Mouse (Mus musculus) G1E (cell line): ENCODE data around the gene Arl6ip4. TPM values are rescaled to one million over a fixed set of nuclear protein-coding genes. Genes with fewer than 3 reads are reported as not detected.

Source experiments
- ATAC-seq: 2 replicates; pipeline ENCODE4 v1.8.0; 2016; ENCODE audit warnings: mild to moderate bottlenecking; ENCODE audit not compliant: insufficient number of reproducible peaks, poor library complexity, low FRiP score, severe bottlenecking; ENCODE audit errors: extremely low read depth
- DNase-seq: peaks from one replicate; pipeline ENCODE4 v3.0.0; 2012; ENCODE audit warnings: low spot score
- H3K27me3 ChIP-seq: 2 replicates; pipeline ENCODE4 v1.6.1; 2012; ENCODE audit warnings: mild to moderate bottlenecking, low read length, inconsistent platforms; ENCODE audit not compliant: insufficient read depth
- H3K36me3 ChIP-seq: replicated peaks from 2 replicates; pipeline ENCODE3; 2012; ENCODE audit warnings: mild to moderate bottlenecking, inconsistent platforms
- H3K4me1 ChIP-seq: 2 replicates; pipeline ENCODE4 v1.6.1; 2012; ENCODE audit warnings: low read depth, low read length, inconsistent platforms, mixed read lengths; ENCODE audit not compliant: insufficient read depth
- H3K4me3 ChIP-seq: 2 replicates; pipeline ENCODE4 v1.5.1; 2012; ENCODE audit warnings: low read depth, mild to moderate bottlenecking, inconsistent platforms, low read length, moderate library complexity, mixed read lengths
- H3K9me3 ChIP-seq: replicated peaks from 2 replicates; pipeline ENCODE4 v1.6.1; 2012; ENCODE audit warnings: inconsistent platforms
- CTCF ChIP-seq: IDR thresholded peaks from 2 replicates; pipeline ENCODE4 v1.5.1; 2012; ENCODE audit warnings: low read depth, low read length, inconsistent platforms, mixed read lengths
- GATA1 ChIP-seq: IDR thresholded peaks from 2 replicates; pipeline ENCODE4 v1.6.1; 2012; ENCODE audit warnings: borderline replicate concordance, low read length, inconsistent platforms, mixed read lengths
- GATA2 ChIP-seq: IDR thresholded peaks from 2 replicates; pipeline ENCODE4 v1.6.1; 2012; ENCODE audit warnings: low read depth, low read length, inconsistent platforms, borderline replicate concordance
- POLR2AphosphoS5 ChIP-seq: IDR thresholded peaks from 2 replicates; pipeline ENCODE4 v1.6.1; 2012; ENCODE audit warnings: low read depth, low read length, inconsistent platforms; ENCODE audit not compliant: insufficient replicate concordance
- TAL1 ChIP-seq: conservative IDR thresholded peaks from 2 replicates; pipeline ENCODE4 v1.6.1; 2012; ENCODE audit warnings: low read depth, low read length, inconsistent platforms, mixed read lengths
- polyA plus RNA-seq: library from polyadenylated mRNA; stranded (reverse); fragments of >175 nt; gene quantifications from 2 replicates; pipeline ENCODE4 v1.2.3, GENCODE M21; 2012
- total RNA-seq, 2 experiments: library from RNA; stranded (forward) in 1 of 2; stranded (reverse) in 1 of 2; fragments of 200-1000 nt in 1 of 2; fragments of >200 nt in 1 of 2; fragmentation: Nextera tagmentation in 1 of 2; gene quantifications; 2 replicates each; pipeline ENCODE4 v1.2.3; 2014 to 2017

Gene Arl6ip4
- total RNA-seq (2014; fragmentation: Nextera tagmentation) (27.3 and 31.4 TPM in 2 replicates), total RNA-seq (2017) (65.6 and 75.7 TPM in 2 replicates), polyA plus RNA-seq (75.4 and 76.9 TPM in 2 replicates)

DNA sequence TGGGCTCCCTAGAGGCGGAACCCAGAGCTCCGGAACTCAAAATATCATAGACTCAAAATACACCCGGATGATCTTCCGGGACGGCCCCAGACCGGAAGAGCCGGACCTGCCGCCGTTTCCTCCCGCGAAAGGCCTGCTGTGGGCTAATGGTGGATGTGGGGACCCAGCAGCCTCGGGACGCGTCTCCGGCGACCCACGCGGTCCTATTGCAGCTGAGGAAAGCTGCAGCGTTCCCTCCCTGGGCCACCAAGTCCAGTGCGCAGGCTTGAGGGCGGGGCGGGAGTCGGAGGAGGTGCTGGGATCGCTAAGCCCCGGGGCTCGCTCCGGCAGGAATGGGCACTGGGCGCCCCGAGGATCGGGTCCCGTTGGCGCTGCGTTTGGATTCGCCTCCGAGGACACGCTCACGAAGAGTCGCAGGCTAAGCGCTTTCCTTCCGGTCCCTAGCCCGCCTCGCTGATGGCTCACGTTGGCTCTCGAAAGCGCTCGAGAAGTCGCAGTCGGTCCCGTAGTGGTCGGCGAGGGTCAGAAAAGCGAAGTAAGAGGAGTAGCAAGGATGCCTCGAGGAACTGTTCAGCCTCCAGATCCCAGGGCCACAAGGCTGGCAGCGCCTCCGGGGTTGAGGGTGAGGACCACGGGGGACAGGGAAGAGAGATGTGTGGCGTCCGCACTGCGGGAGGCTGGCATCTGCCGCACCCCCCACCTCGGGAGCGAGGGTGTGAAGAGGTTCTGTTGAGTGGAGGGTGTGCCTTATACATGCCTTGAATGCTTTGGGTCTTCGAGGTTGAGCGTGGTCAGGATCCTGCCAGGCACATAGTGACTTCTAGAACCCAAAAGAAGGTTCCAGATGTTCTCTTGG lies at the start of gene Arl6ip4:
Gene Arl6ip4, plus strand, starts transcription at position 100 of the 856 bp plus-strand sequence.
- H3K9me3 ChIP-seq, result no peaks in the 10 kb centered on the region
- DNase-seq, result peak; percentile 85
- H3K27me3 ChIP-seq, result no peaks in the 10 kb centered on the region
- TF ChIP-seq CTCF, result no peak
- TF ChIP-seq TAL1, result no peak
- TF ChIP-seq POLR2AphosphoS5, result no peak
- TF ChIP-seq GATA1, result no peak
- no peak for TF ChIP-seq GATA2
- peaks cover 75% of the 10 kb centered on the region for H3K36me3 ChIP-seq
- ATAC-seq, result 0 out of 2 replicates have a peak, but pooled peaks have one; percentile 31
- H3K4me3 ChIP-seq, result peak within 1 kb of the TSS; percentile 89
- H3K4me1 ChIP-seq, result peaks cover 77% of the 10 kb centered on the region

DNA sequence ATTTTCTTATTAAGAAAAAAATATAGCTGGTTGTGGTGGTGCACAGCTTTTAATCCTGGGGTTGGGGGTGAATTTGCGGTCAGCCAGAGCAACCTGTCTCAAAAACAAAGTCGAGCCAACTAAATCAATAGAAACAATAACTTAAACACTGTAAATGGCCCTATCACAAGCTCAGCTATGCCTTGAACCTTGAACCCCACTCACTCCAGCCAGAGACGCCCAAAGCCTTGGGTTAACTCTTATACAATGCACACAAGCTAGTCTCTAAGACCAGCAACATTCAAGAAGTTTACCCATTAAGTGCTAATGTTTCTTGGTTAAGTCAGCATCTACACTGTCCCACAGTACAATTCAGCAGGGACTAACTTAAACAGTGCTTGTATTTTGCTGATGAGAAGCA lies 46.2 kb upstream of the Arl6ip4 start:
- peaks cover 22% of the 10 kb centered on the region for H3K27me3 ChIP-seq
- ATAC-seq (no peak), DNase-seq (no peak)
- peaks cover 17% of the 10 kb centered on the region for H3K4me1 ChIP-seq
- H3K9me3 ChIP-seq, result no peaks in the 10 kb centered on the region
- H3K4me3 ChIP-seq, result no peak overlapping the region
- no peak for TF ChIP-seq GATA1
- no peak for TF ChIP-seq CTCF
- TF ChIP-seq POLR2AphosphoS5, result no peak
- TF ChIP-seq TAL1, result no peak
- no peak for TF ChIP-seq GATA2
- H3K36me3 ChIP-seq, result no peaks in the 10 kb centered on the region

DNA sequence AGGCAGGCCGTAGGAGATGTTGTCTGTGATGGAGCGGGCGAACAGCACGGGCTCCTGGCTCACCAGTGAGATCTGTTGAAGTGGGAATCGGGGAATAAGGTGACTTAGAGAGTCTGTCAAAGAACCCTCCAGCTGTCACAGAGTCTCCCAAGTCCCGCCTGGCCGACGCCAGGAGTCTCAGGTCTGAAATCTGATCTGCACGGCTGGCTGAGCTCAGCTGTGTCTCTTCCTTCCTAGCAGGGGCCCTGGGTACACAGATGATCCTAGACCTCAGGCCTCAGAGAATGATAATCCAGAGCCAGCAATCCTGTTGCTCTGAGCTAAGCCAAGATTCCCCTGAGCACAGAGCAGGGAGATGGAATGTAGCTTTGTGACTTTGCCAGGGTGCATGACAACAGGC lies 42.2 kb upstream of the Arl6ip4 start:
- H3K9me3 ChIP-seq, result no peaks in the 10 kb centered on the region
- no peak for TF ChIP-seq GATA1
- TF ChIP-seq GATA2, result no peak
- no peak for TF ChIP-seq CTCF
- no peak for TF ChIP-seq POLR2AphosphoS5
- TF ChIP-seq TAL1, result no peak
- H3K4me1 ChIP-seq, result peaks cover 45% of the 10 kb centered on the region
- no peak for DNase-seq
- no peak overlapping the region for H3K4me3 ChIP-seq
- no peak for ATAC-seq
- peaks cover 16% of the 10 kb centered on the region; the same call in 1 of the 2 replicates for H3K27me3 ChIP-seq
- H3K36me3 ChIP-seq, result no peaks in the 10 kb centered on the region

DNA sequence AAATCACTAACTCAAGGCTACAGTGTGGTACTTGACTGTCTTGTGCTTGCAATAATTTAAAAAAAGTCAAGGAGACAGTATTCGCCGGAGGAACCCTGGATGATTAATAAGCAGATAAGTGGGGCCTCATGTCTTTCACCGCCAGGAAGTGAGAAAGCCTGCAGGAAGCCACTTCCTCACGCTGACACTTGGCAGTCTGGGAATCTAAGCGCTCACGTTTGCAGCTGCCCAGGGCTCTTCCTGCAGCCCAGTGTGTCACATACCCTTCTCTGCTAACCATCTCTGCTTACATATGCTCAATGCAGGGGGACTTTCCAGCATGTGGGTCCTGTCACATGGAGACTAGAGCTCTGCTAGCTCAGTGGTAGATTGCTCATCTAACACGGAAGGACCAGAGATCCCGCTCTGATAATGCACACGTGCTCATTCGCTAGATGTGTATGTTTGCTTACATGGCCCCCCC lies 41.0 kb upstream of the Arl6ip4 start:
- H3K9me3 ChIP-seq, result no peaks in the 10 kb centered on the region
- no peak overlapping the region; the same call in 1 of the 2 replicates for H3K4me3 ChIP-seq
- peaks cover 56% of the 10 kb centered on the region for H3K4me1 ChIP-seq
- TF ChIP-seq TAL1, result no peak
- H3K27me3 ChIP-seq, result peaks cover 22% of the 10 kb centered on the region; the same call in 1 of the 2 replicates
- no peak for DNase-seq
- peak; percentile 77 for ATAC-seq
- no peaks in the 10 kb centered on the region for H3K36me3 ChIP-seq

DNA sequence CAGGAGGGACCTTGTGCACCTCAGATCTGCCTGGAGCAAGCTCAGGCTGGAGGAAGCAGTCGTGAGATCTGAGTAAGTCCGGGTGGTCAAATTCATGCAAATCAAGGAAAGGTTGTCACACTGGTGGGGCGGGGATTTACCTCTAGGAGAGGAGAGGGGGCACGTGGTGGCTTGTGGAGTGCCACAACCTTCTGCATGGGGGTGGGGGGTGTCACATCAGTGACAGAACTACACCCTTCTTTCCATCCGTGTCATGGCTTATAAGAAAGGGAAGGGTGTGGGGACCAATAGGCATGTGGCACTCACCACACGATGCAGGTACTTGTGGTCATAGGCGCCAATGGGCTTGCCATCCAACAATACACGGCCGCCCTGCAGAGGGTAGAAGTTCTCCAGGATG lies 40.2 kb upstream of the Arl6ip4 start:
- Histone ChIP-seq H3K4me1 (peaks cover 64% of the 10 kb centered on the region), H3K27me3 (peaks cover 25% of the 10 kb centered on the region; the same call in 1 of the 2 replicates), H3K36me3 (no peaks in the 10 kb centered on the region), H3K4me3 (no peak overlapping the region), H3K9me3 (no peaks in the 10 kb centered on the region)
- ATAC-seq, result no peak
- TF ChIP-seq GATA2, result no peak
- TF ChIP-seq GATA1, result no peak
- no peak for TF ChIP-seq TAL1
- no peak for TF ChIP-seq POLR2AphosphoS5
- TF ChIP-seq CTCF, result no peak
- DNase-seq, result no peak

DNA sequence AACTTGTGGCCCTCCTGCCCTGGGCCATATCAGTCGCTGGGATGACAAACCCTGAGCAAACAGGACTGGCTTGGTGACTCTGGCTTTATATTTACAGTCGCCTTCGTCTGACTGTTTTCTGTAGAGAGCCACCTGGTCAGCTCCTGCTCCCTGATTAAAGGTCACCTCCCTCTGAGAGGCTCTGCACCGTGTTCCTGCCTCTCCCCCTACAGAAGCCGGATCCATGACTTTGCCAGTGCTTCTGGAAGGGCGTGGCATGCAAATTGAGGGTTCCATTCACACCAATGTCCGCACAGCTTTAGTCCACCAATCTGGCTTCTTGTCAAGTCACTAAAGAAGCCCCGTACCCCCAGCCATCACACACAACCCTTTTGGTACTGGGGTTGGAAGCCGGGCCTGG lies 39.3 kb upstream of the Arl6ip4 start:
- ATAC-seq (no peak), DNase-seq (no peak)
- TF ChIP-seq GATA2 (no peak), POLR2AphosphoS5 (no peak), GATA1 (no peak), CTCF (no peak), TAL1 (no peak)

More for the DNA sequence above, 39.3 kb upstream of the Arl6ip4 start:
- H3K9me3 ChIP-seq, result no peaks in the 10 kb centered on the region
- H3K4me3 ChIP-seq, result no peak overlapping the region
- H3K36me3 ChIP-seq, result no peaks in the 10 kb centered on the region
- peaks cover 65% of the 10 kb centered on the region for H3K4me1 ChIP-seq
- peaks cover 25% of the 10 kb centered on the region; the same call in 1 of the 2 replicates for H3K27me3 ChIP-seq
